Mouse (Mus musculus) kidney, adult 9 months (tissue): ENCODE measurements at regions not wholly inside any gene's neighbourhood (a gene's known extent, or its start where the extent isn't known, plus 50 kb on each side); places are given as distances from the start of the nearest gene placed in this dataset.

ENCODE experiments used
- DNase-seq: peaks from one replicate; pipeline ENCODE4 v3.0.0; 2022

- no peak for DNase-seq
These were observed 88.4 kb downstream of the AI593442 start for GRCm38 (mm10) chr9:52591188-52591587.

- no peak for DNase-seq
These were observed 105.5 kb downstream of the AI593442 start for GRCm38 (mm10) chr9:52574066-52574465.

GRCm38 (mm10) chr9:52551577-52552281 lies 127.9 kb downstream of the AI593442 start:
- DNase-seq, result no peak

- DNase-seq, result no peak
These were observed 133.5 kb downstream of the AI593442 start for GRCm38 (mm10) chr9:52546071-52546470.

- DNase-seq, result no peak
These were observed 140.5 kb downstream of the AI593442 start for GRCm38 (mm10) chr9:52539086-52539485.

GRCm38 (mm10) chr9:52529444-52529915 lies 150.1 kb downstream of the AI593442 start:
- no peak for DNase-seq

GRCm38 (mm10) chr9:52500487-52500886 lies 179.1 kb downstream of the AI593442 start:
- DNase-seq, result no peak

- DNase-seq, result no peak
These were observed 183.9 kb downstream of the AI593442 start for GRCm38 (mm10) chr9:52495483-52496270.

- DNase-seq, result no peak
These were observed 186.6 kb downstream of the AI593442 start for GRCm38 (mm10) chr9:52492947-52493505.

GRCm38 (mm10) chr9:52473555-52474196 lies 205.9 kb downstream of the AI593442 start:
- DNase-seq, result no peak

- no peak for DNase-seq
These were observed 206.7 kb downstream of the AI593442 start for GRCm38 (mm10) chr9:52472859-52473258.

GRCm38 (mm10) chr9:52458518-52458917 lies 221.1 kb downstream of the AI593442 start:
- no peak for DNase-seq

GRCm38 (mm10) chr9:52454445-52454844 lies 225.1 kb downstream of the AI593442 start:
- peak; percentile 1 for DNase-seq

GRCm38 (mm10) chr9:52451792-52452191 lies 227.8 kb downstream of the AI593442 start:
- DNase-seq, result no peak

GRCm38 (mm10) chr9:52448245-52448644 lies 231.3 kb downstream of the AI593442 start:
- DNase-seq, result no peak

- no peak for DNase-seq
These were observed 236.4 kb downstream of the AI593442 start for GRCm38 (mm10) chr9:52443228-52443627.

GRCm38 (mm10) chr9:52434215-52434614 lies 245.4 kb downstream of the AI593442 start:
- DNase-seq, result no peak

- no peak for DNase-seq
These were observed 254.2 kb downstream of the AI593442 start for GRCm38 (mm10) chr9:52425413-52425812.

- DNase-seq, result no peak
These were observed 254.2 kb upstream of the Zc3h12c start for GRCm38 (mm10) chr9:52422622-52423021.

GRCm38 (mm10) chr9:52415706-52416105 lies 247.3 kb upstream of the Zc3h12c start:
- DNase-seq, result no peak

GRCm38 (mm10) chr9:52407841-52408240 lies 239.5 kb upstream of the Zc3h12c start:
- no peak for DNase-seq

GRCm38 (mm10) chr9:52402496-52402895 lies 234.1 kb upstream of the Zc3h12c start:
- no peak for DNase-seq

- DNase-seq, result peak; percentile 3
These were observed 210.7 kb upstream of the Zc3h12c start for GRCm38 (mm10) chr9:52379031-52379430.
